Mouse (Mus musculus): ENCODE results near the gene Lsp1. TPM values are rescaled to one million over a fixed set of nuclear protein-coding genes. Genes with fewer than 3 reads are reported as not detected.

Gene Lsp1
- polyA plus RNA-seq, 1 experiment: 298 TPM

DNA sequence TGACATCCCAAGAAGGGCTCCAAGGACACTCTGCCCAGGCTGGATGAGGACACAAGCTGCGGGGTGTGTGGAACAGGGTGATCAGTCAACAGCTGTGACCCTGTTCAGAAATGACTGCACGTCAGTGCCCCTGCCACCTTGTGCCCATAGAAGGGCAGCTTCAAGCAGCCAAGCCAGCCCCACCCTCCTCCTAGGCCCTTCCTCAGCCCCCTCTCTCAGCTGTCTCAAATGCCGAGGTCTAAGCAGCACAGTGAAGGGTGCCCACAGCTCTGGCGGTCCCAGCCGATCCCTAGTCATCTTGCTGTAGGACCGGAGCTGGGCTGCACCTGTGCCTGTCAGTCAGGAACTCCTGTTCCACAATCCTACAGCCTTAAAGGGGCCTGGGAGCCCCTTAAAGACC lies 1.6 kb downstream of the Lsp1 start:
- TF ChIP-seq POLR2A (IDR thresholded peaks at IDR 0.05; ENCODE audit: insufficient read length, low read depth) (peak; percentile 57), MYOG (IDR thresholded peaks at IDR 0.05; ENCODE audit: control insufficient read depth in 1 of 3, insufficient read depth in 1 of 3, insufficient read length in 2 of 3, low read depth in 2 of 3) (peak; percentile 78 to 98 (median 81)), SRF (IDR thresholded peaks at IDR 0.05; ENCODE audit: control insufficient read depth, insufficient read length, low read depth) (peak; percentile 99), MYOD1 (IDR thresholded peaks at IDR 0.05; ENCODE audit: control insufficient read depth in 1 of 3, insufficient read length in 2 of 3, low read depth in 2 of 3) (peak; percentile 91 to 95 (median 95)), E2F4 (IDR thresholded peaks at IDR 0.05; ENCODE audit: insufficient read depth) (no peak), USF1 (IDR thresholded peaks at IDR 0.05; ENCODE audit: low read depth) (no peak), CEBPB (IDR thresholded peaks at IDR 0.05; ENCODE audit: insufficient read depth, poor library complexity, severe bottlenecking) (no peak), TCF3 (IDR thresholded peaks at IDR 0.05; ENCODE audit: insufficient read length, low read depth) (peak; percentile 53), POLR2AphosphoS2 (IDR thresholded peaks at IDR 0.05; ENCODE audit: insufficient read length, low read depth) (peak; percentile 61), MAX (IDR thresholded peaks at IDR 0.05; ENCODE audit: low read depth) (no peak), REST (IDR thresholded peaks at IDR 0.05; ENCODE audit: insufficient read depth, insufficient read length) (no peak), TCF12 (IDR thresholded peaks at IDR 0.05; ENCODE audit: insufficient read depth, poor library complexity, severe bottlenecking) (peak; percentile 84)
- Histone ChIP-seq H3K36me3 (ENCODE audit: control insufficient read depth, insufficient read depth) (no peaks in the 10 kb centered on the region), H3ac (ENCODE audit: control insufficient read depth, insufficient read length) (no peak overlapping the region), H3K4me3 (no peak overlapping the region), H3K27me3 (ENCODE audit: control insufficient read depth, insufficient read depth, insufficient read length) (no peaks in the 10 kb centered on the region), H3K79me2 (ENCODE audit: control insufficient read depth, insufficient read depth) (no peaks in the 10 kb centered on the region), H3K4me2 (ENCODE audit: low read depth) (peak overlapping the region; percentile 80)

DNA sequence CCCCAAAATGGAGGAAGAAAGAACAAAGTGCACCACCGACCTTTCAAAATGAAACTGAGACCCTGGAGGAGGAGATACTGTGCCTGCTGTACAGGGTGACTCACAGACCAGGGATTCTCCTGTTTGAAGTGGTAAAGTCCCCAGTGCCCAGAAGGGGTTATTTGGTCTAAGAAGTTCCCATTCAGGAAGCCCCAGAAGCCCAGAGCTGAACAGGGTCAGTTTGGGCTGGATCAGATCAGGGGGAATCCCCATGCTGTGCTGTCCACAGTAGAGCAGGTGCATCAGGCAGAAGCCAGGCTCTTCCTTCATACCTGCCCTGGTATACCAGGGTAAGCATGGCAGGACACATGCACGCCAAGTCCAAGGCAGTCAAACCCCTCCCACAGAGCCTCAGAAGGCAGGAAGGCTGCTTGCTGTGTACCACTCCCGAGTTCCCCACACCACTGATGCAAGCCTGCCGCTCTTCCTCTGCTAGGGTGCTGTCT lies 2.0 kb downstream of the Lsp1 start:
- H3K4me3 ChIP-seq: no peak overlapping the region
- no peaks in the 10 kb centered on the region for H3K27me3 ChIP-seq (ENCODE audit: control insufficient read depth, insufficient read depth, insufficient read length)
- H3ac ChIP-seq (ENCODE audit: control insufficient read depth, insufficient read length): no peak overlapping the region
- H3K79me2 ChIP-seq (ENCODE audit: control insufficient read depth, insufficient read depth): no peaks in the 10 kb centered on the region
- H3K36me3 ChIP-seq (ENCODE audit: control insufficient read depth, insufficient read depth): no peaks in the 10 kb centered on the region
- TF ChIP-seq MYOG (IDR thresholded peaks at IDR 0.05; ENCODE audit: control insufficient read depth in 1 of 3, insufficient read depth in 1 of 3, insufficient read length in 2 of 3, low read depth in 2 of 3) (peak in 1 of 3 experiments; percentile 57), REST (IDR thresholded peaks at IDR 0.05; ENCODE audit: insufficient read depth, insufficient read length) (no peak), SRF (IDR thresholded peaks at IDR 0.05; ENCODE audit: control insufficient read depth, insufficient read length, low read depth) (no peak), E2F4 (IDR thresholded peaks at IDR 0.05; ENCODE audit: insufficient read depth) (no peak), MAX (IDR thresholded peaks at IDR 0.05; ENCODE audit: low read depth) (no peak), MYOD1 (IDR thresholded peaks at IDR 0.05; ENCODE audit: control insufficient read depth in 1 of 3, insufficient read length in 2 of 3, low read depth in 2 of 3) (peak in 2 of 3 experiments; percentile 56 to 66), POLR2AphosphoS2 (IDR thresholded peaks at IDR 0.05; ENCODE audit: insufficient read length, low read depth) (peak; percentile 22), POLR2A (IDR thresholded peaks at IDR 0.05; ENCODE audit: insufficient read length, low read depth) (peak; percentile 65), TCF3 (IDR thresholded peaks at IDR 0.05; ENCODE audit: insufficient read length, low read depth) (no peak), CEBPB (IDR thresholded peaks at IDR 0.05; ENCODE audit: insufficient read depth, poor library complexity, severe bottlenecking) (no peak), USF1 (IDR thresholded peaks at IDR 0.05; ENCODE audit: low read depth) (no peak), TCF12 (IDR thresholded peaks at IDR 0.05; ENCODE audit: insufficient read depth, poor library complexity, severe bottlenecking) (no peak)
- peak overlapping the region; percentile 80 for H3K4me2 ChIP-seq (ENCODE audit: low read depth)

DNA sequence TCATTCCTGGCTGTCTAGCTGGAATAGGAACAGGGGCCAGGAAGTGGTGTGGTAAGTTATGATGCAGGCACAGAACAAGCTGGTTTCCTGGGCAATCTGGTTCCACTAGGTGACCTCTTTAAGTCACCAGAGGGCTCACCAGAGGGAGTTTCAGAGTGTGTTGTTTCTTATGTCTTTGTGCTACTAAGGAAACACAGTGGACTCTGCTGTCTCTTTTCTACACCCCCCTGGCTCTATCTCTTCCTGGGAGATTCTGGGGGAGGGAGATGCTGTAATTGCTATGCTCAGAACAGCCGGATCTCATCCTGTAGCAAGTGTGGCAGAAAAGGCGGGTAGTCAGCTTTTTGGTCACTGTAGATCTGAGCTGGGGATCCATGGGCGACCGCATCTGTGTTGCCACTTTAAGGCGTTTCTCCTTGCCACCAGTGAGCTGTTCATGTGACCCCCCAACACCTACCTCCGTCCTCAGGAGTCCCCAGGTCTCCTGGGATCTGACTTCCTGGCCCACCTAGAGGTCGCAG lies 9.6 kb downstream of the Lsp1 start:
- TF ChIP-seq SRF (IDR thresholded peaks at IDR 0.05; ENCODE audit: control insufficient read depth, insufficient read length, low read depth) (no peak), CEBPB (IDR thresholded peaks at IDR 0.05; ENCODE audit: insufficient read depth, poor library complexity, severe bottlenecking) (no peak), MAX (IDR thresholded peaks at IDR 0.05; ENCODE audit: low read depth) (no peak), TCF3 (IDR thresholded peaks at IDR 0.05; ENCODE audit: insufficient read length, low read depth) (no peak), MYOG (IDR thresholded peaks at IDR 0.05; ENCODE audit: control insufficient read depth in 1 of 3, insufficient read depth in 1 of 3, insufficient read length in 2 of 3, low read depth in 2 of 3) (no peak), POLR2AphosphoS2 (IDR thresholded peaks at IDR 0.05; ENCODE audit: insufficient read length, low read depth) (no peak), MYOD1 (IDR thresholded peaks at IDR 0.05; ENCODE audit: control insufficient read depth in 1 of 3, insufficient read length in 2 of 3, low read depth in 2 of 3) (no peak), E2F4 (IDR thresholded peaks at IDR 0.05; ENCODE audit: insufficient read depth) (no peak), TCF12 (IDR thresholded peaks at IDR 0.05; ENCODE audit: insufficient read depth, poor library complexity, severe bottlenecking) (no peak), USF1 (IDR thresholded peaks at IDR 0.05; ENCODE audit: low read depth) (no peak), POLR2A (IDR thresholded peaks at IDR 0.05; ENCODE audit: insufficient read length, low read depth) (no peak), REST (IDR thresholded peaks at IDR 0.05; ENCODE audit: insufficient read depth, insufficient read length) (no peak)
- H3K27me3 ChIP-seq (ENCODE audit: control insufficient read depth, insufficient read depth, insufficient read length): no peaks in the 10 kb centered on the region

DNA sequence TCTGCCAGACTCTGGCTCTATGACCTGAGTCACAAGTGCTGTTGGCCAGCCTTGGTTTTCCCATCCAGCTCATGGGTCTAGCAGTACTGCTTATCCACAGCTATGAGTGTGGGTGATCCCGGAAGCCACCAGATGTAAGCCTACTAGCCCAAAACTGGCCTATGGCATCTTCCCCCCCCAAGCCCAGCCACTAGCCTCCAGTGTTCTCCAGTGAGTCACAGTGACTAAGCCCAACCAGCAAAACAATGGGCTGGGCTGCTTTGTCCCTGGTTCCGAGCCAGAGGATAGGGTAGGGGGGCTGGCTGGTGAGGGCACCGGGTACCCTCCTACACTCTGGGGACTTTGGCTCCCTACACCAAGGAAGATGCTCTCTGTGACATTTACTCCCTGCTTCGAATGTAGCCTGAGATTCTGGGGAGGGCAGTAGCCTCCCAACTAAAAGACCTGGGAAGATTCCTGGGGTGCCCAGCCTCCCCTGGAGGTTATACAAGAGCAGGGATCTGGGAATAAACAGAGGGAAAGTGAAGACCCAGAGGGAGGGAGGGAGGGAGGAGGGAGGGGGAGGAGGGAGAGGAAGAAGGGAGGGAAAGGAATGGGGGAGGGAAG lies 10.3 kb downstream of the Lsp1 start:
- Histone ChIP-seq H3K79me2 (ENCODE audit: control insufficient read depth, insufficient read depth) (peaks cover 45% of the 10 kb centered on the region), H3K4me2 (ENCODE audit: low read depth) (peak overlapping the region; percentile 94), H3K36me3 (ENCODE audit: control insufficient read depth, insufficient read depth) (no peaks in the 10 kb centered on the region), H3K4me3 (peak overlapping the region; percentile 86), H3ac (ENCODE audit: control insufficient read depth, insufficient read length) (peak overlapping the region; percentile 70), H3K27me3 (ENCODE audit: control insufficient read depth, insufficient read depth, insufficient read length) (no peaks in the 10 kb centered on the region)
- TF ChIP-seq MAX (IDR thresholded peaks at IDR 0.05; ENCODE audit: low read depth) (no peak), POLR2A (IDR thresholded peaks at IDR 0.05; ENCODE audit: insufficient read length, low read depth) (peak; percentile 48), REST (IDR thresholded peaks at IDR 0.05; ENCODE audit: insufficient read depth, insufficient read length) (no peak), USF1 (IDR thresholded peaks at IDR 0.05; ENCODE audit: low read depth) (no peak), E2F4 (IDR thresholded peaks at IDR 0.05; ENCODE audit: insufficient read depth) (no peak), MYOD1 (IDR thresholded peaks at IDR 0.05; ENCODE audit: control insufficient read depth in 1 of 3, insufficient read length in 2 of 3, low read depth in 2 of 3) (peak in 1 of 3 experiments; percentile 24), MYOG (IDR thresholded peaks at IDR 0.05; ENCODE audit: control insufficient read depth in 1 of 3, insufficient read depth in 1 of 3, insufficient read length in 2 of 3, low read depth in 2 of 3) (peak in 1 of 3 experiments; percentile 36), TCF3 (IDR thresholded peaks at IDR 0.05; ENCODE audit: insufficient read length, low read depth) (no peak), POLR2AphosphoS2 (IDR thresholded peaks at IDR 0.05; ENCODE audit: insufficient read length, low read depth) (peak; percentile 65), CEBPB (IDR thresholded peaks at IDR 0.05; ENCODE audit: insufficient read depth, poor library complexity, severe bottlenecking) (no peak), SRF (IDR thresholded peaks at IDR 0.05; ENCODE audit: control insufficient read depth, insufficient read length, low read depth) (no peak)

More for the DNA sequence above, 9.6 kb downstream of the Lsp1 start:
- Histone ChIP-seq H3K4me2 (ENCODE audit: low read depth) (peak overlapping the region; percentile 94), H3K79me2 (ENCODE audit: control insufficient read depth, insufficient read depth) (peaks cover 38% of the 10 kb centered on the region), H3K4me3 (peak overlapping the region; percentile 86), H3K36me3 (ENCODE audit: control insufficient read depth, insufficient read depth) (no peaks in the 10 kb centered on the region), H3ac (ENCODE audit: control insufficient read depth, insufficient read length) (no peak overlapping the region)

Data from myocyte (in vitro differentiated cells).